Mouse (Mus musculus): ENCODE measurements around the gene Baz2a. TPM values are rescaled to one million over a fixed set of nuclear protein-coding genes. Genes with fewer than 3 reads are reported as not detected.

The Baz2a gene
- polyA plus RNA-seq, 1 experiment from 2014 or later = 10.9 TPM

DNA sequence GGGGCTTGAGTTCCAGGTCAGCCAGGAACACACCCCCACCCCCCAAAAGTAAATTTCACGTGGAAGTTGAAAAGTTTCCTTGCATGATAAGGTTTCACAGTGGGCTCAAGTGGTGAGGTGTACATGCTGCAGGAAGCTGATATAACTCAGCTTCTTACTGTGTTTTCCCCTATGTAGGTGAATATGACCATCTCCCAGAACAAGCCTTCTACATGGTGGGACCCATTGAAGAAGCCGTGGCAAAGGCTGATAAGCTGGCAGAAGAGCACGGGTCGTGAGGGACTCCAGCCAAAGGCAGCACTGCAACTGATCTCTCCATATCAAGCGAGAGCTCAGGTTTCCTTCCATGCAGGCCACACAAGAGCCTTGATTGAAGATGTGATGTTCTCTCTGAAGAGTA lies 1.5 kb upstream of the Baz2a start:
- WGBS = 54% methylated on average over 5 of the region's 5 CpGs
- H3K4me2 ChIP-seq (replicated peaks; ENCODE audit: low read depth, low read length) = no peak overlapping the region
- H3K27ac ChIP-seq (ENCODE audit: low read length) = no peak overlapping the region; the same call in 1 of the 2 replicates
- H3K9ac ChIP-seq (replicated peaks; ENCODE audit: low read length) = no peak overlapping the region
- no peaks in the 10 kb centered on the region for H3K27me3 ChIP-seq (ENCODE audit: insufficient read depth, low read length)
- no peak overlapping the region for H3K4me3 ChIP-seq (ENCODE audit: low read length)
- peaks cover 41% of the 10 kb centered on the region for H3K4me1 ChIP-seq (ENCODE audit: insufficient read depth, low read length)
- ATAC-seq (ENCODE audit: low FRiP score, low TSS enrichment) = no peak
- no peaks in the 10 kb centered on the region for H3K9me3 ChIP-seq (ENCODE audit: low read length)
- H3K36me3 ChIP-seq (ENCODE audit: insufficient read depth, low read length) = peaks cover 50% of the 10 kb centered on the region

DNA sequence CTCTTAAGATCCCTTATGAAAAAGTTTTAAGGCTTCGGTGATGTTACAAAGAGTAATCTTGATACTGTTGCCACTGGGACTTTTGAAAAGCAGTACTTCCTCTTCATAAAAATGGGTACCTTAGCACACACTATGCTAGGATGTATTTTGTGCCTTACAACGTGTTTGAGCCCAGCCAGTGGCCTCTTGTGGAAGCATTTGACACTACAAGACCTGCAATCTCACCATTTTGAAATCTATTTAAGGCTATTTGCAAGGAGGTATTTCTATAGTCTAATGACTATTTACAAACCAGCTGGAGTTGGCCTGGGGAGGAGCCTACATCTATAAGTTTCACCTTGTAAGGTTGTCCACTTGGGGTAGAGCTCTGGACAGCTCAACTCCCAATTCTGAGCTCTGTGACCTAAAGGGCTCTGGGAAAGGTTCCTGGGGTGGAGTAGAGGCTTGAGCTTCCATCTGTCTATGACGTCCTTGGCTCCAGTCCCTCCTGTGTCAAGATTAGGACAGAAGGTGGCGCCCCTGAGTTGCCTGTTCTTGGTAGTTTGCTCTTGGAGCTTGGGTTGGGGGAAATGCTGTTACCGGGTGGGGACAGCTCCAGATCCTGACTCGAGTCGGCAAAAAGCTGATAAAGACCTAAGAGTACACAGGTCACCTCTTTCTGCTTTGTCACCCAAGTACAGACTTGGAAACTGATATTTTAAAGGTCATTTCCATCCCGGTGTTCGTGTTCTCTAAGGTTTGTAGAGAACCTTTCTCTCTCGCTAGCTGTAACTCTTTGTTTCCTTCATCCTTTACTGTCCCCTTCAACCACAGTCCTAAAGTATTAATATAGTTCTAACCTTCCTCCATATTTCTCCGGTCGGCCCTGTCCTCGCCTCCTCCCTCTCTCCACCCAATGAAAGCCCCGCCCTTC lies 470 bp upstream of the Baz2a start:
- H3K27ac ChIP-seq (ENCODE audit: low read length) = peak overlapping the region; percentile 99
- H3K4me2 ChIP-seq (replicated peaks; ENCODE audit: low read depth, low read length) = peak overlapping the region; percentile 86
- H3K36me3 ChIP-seq (ENCODE audit: insufficient read depth, low read length) = peaks cover 40% of the 10 kb centered on the region
- peak; percentile 29 for ATAC-seq (ENCODE audit: low FRiP score, low TSS enrichment)
- peaks cover 41% of the 10 kb centered on the region for H3K4me1 ChIP-seq (ENCODE audit: insufficient read depth, low read length)
- H3K27me3 ChIP-seq (ENCODE audit: insufficient read depth, low read length) = no peaks in the 10 kb centered on the region
- H3K9ac ChIP-seq (replicated peaks; ENCODE audit: low read length) = peak overlapping the region; percentile 86
- 6% methylated on average over 14 of the region's 14 CpGs for WGBS
- peak overlapping the region; percentile 79 for H3K4me3 ChIP-seq (ENCODE audit: low read length)
- H3K9me3 ChIP-seq (ENCODE audit: low read length) = no peaks in the 10 kb centered on the region

DNA sequence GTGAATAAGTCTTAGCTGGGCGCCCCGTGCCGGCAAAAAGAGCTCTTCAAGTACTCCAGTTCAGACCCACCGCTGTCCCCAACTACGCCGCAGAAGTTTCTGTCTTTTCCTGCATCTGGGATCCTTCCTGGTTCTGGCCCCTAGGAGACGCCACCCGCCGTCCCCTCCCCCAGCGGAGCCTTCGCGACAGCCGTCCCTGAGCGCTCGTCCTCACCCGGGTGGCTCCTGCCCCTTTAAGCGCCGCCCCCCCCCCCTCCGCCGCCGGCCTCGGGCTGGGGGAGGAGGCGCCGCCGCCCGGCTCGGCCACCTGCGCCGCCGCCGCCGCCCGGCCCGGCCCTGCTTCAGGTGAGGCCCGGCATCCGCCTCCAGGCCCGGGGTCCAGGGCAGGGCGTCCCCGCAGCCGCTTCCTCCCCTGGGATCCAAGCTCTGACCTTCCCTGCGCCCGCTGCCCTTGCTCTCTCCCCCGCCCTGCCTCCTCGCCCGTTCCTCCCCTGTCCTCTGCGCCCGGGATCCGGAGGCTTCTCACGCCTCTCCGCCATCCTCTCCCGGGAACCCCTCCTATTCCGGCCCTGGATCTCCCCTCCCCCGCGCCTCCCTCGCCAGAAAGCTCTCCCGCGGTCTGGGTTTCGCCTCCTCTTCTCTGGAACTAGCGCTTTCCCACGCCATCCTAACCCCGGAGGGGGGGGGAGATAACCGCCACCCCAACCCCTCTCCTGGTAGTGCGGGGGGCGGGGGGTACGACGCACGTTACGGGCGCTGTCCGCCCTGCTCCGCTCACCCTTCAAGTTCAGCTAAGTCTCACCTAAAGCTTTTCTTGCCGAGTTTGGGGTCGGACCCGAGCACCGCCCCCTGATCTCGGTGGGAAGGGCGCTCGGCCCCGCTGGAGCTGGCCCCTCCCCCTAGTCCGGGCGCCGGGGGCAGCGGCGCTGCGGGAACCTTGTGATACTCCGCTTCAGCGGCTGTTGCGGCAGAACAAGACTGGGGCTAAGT lies 1.4 kb downstream of the Baz2a start:
- ATAC-seq (ENCODE audit: low FRiP score, low TSS enrichment) = peak; percentile 57
- H3K9ac ChIP-seq (replicated peaks; ENCODE audit: low read length) = peak overlapping the region; percentile 86
- H3K4me3 ChIP-seq (ENCODE audit: low read length) = peak overlapping the region; percentile 79
- H3K9me3 ChIP-seq (ENCODE audit: low read length) = no peaks in the 10 kb centered on the region
- H3K27me3 ChIP-seq (ENCODE audit: insufficient read depth, low read length) = no peaks in the 10 kb centered on the region
- WGBS = under 1% methylated on average over 79 of the region's 88 CpGs
- peak overlapping the region; percentile 99 for H3K27ac ChIP-seq (ENCODE audit: low read length)
- peaks cover 23% of the 10 kb centered on the region for H3K36me3 ChIP-seq (ENCODE audit: insufficient read depth, low read length)
- H3K4me1 ChIP-seq (ENCODE audit: insufficient read depth, low read length) = peaks cover 45% of the 10 kb centered on the region
- peak overlapping the region; percentile 86 for H3K4me2 ChIP-seq (replicated peaks; ENCODE audit: low read depth, low read length)

DNA sequence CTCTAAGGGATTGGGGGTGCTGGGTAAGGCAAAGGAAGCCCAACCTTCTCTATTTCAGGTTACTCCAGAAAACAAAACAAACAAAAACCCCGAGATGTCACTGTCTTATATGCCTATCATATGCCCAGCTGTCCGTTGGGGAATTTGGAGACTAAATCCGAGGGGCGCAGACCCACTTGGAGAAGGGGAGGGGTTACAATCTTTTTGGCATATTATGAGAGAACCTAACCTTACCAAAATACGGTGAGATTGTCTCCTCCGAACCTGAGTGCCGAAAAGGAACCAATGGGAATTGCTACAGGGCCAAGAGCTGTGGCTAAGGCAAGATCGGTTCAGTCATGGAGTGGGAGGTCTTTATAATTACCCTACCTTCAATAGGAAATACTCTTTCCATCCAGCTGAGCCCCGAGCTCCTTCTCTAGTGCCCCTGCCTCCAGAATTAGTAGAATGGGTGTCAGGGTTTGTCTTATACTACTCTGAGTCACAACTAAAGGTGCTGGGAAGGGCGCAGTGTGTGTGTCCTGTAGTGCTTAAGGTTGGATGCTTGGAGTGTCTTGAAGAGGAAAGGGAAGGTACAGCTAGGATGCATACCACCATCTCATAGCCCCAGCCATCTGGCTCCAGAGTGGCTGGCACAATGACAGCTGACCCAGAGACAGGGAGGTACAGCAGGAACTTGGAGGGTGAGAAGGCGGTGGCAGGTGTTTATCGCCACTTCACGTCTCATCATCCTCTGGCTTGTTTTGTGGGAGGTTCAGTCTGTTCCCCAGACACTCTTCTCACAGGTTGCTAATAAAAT lies 2.3 kb downstream of the Baz2a start:
- peaks cover 54% of the 10 kb centered on the region for H3K4me1 ChIP-seq (ENCODE audit: insufficient read depth, low read length)
- H3K36me3 ChIP-seq (ENCODE audit: insufficient read depth, low read length) = peaks cover 14% of the 10 kb centered on the region
- peak overlapping the region; percentile 86 for H3K9ac ChIP-seq (replicated peaks; ENCODE audit: low read length)
- 28% methylated on average over 13 of the region's 13 CpGs for WGBS
- peak overlapping the region; percentile 86 for H3K4me2 ChIP-seq (replicated peaks; ENCODE audit: low read depth, low read length)
- ATAC-seq (ENCODE audit: low FRiP score, low TSS enrichment) = no peak
- peak overlapping the region; percentile 79 for H3K4me3 ChIP-seq (ENCODE audit: low read length)
- H3K9me3 ChIP-seq (ENCODE audit: low read length) = no peaks in the 10 kb centered on the region
- peak overlapping the region; percentile 99 for H3K27ac ChIP-seq (ENCODE audit: low read length)
- no peaks in the 10 kb centered on the region for H3K27me3 ChIP-seq (ENCODE audit: insufficient read depth, low read length)

DNA sequence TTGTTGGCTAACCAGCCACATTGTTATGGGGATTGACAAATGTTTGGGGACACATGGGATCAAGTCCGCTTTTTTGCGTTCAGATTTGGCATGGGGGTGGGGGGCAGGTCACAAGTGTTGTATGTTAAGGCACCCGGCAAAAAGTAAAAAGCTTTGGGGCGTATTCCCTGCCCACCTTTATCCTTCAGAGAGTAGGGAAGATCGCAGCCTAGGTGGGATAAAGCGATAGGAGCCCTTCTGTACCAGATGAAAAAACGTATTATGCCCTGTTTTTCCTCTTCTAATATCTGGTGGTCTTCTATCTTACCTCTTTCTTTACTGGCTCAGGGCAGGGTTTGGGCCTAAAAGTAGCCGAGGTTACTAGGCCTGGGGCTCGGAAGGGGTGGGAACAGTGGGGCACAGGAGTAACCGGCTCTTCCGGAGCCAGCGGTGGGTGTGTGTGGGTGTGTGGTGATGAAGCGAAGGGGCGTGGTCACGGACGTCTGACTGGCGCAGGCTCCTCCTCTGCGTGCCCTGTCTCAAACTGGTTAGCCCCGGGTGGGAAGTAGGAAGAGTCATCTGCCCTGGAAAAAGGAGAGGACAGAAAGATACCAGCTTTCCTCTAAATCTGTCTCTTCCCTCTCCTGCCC lies 3.1 kb downstream of the Baz2a start:
- peak overlapping the region; percentile 52 for H3K9ac ChIP-seq (replicated peaks; ENCODE audit: low read length)
- no peaks in the 10 kb centered on the region for H3K27me3 ChIP-seq (ENCODE audit: insufficient read depth, low read length)
- ATAC-seq (ENCODE audit: low FRiP score, low TSS enrichment) = peak; percentile 71
- 12% methylated on average over 19 of the region's 19 CpGs for WGBS
- H3K27ac ChIP-seq (ENCODE audit: low read length) = peak overlapping the region; percentile 99
- no peaks in the 10 kb centered on the region for H3K9me3 ChIP-seq (ENCODE audit: low read length)
- H3K4me3 ChIP-seq (ENCODE audit: low read length) = peak overlapping the region; percentile 79
- peaks cover 54% of the 10 kb centered on the region for H3K4me1 ChIP-seq (ENCODE audit: insufficient read depth, low read length)
- peak overlapping the region; percentile 86 for H3K4me2 ChIP-seq (replicated peaks; ENCODE audit: low read depth, low read length)
- H3K36me3 ChIP-seq (ENCODE audit: insufficient read depth, low read length) = peaks cover 7% of the 10 kb centered on the region

DNA sequence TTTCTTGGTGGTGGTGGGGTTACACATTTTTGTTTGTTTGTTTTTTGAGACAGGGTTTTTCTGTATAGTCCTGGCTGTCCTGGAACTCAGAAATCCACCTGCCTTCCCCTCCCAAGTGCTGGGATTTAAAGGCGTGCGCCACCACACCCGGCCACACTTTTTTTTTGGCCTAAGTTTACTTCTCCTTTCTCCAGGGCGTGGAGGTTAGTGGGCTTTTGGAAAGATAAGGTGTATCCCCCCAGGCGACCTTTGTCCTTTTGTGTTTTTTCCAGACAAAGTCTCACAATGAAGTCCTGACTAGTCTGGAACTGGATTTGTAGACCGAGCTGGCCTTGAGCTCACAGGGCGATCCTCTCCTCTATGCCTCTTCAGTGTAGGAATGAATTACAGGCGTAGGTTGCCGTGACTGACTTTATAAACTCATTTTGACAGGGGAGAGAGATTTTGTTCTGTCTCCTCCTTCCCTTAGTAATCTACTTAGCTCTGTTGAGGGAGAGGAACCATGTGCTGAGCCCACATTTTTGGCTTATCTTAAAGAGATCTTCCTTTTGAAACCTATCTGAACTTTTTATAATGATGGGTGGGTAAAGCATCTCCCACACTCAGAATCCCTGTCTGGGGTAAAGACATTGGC lies 3.7 kb downstream of the Baz2a start:
- H3K4me1 ChIP-seq (ENCODE audit: insufficient read depth, low read length) = peaks cover 54% of the 10 kb centered on the region
- H3K4me3 ChIP-seq (ENCODE audit: low read length) = peak overlapping the region; percentile 79; the same call in 1 of the 2 replicates
- ATAC-seq (ENCODE audit: low FRiP score, low TSS enrichment) = no peak
- 0 out of 2 replicates have a peak overlapping the region, but pooled peaks have one; percentile 31 for H3K9ac ChIP-seq (replicated peaks; ENCODE audit: low read length)
- no peaks in the 10 kb centered on the region for H3K9me3 ChIP-seq (ENCODE audit: low read length)
- peaks cover under 1% of the 10 kb centered on the region; the same call in 1 of the 2 replicates for H3K36me3 ChIP-seq (ENCODE audit: insufficient read depth, low read length)
- 29% methylated on average over 9 of the region's 9 CpGs for WGBS
- no peaks in the 10 kb centered on the region for H3K27me3 ChIP-seq (ENCODE audit: insufficient read depth, low read length)
- peak overlapping the region; percentile 86 for H3K4me2 ChIP-seq (replicated peaks; ENCODE audit: low read depth, low read length)
- H3K27ac ChIP-seq (ENCODE audit: low read length) = peak overlapping the region; percentile 99

DNA sequence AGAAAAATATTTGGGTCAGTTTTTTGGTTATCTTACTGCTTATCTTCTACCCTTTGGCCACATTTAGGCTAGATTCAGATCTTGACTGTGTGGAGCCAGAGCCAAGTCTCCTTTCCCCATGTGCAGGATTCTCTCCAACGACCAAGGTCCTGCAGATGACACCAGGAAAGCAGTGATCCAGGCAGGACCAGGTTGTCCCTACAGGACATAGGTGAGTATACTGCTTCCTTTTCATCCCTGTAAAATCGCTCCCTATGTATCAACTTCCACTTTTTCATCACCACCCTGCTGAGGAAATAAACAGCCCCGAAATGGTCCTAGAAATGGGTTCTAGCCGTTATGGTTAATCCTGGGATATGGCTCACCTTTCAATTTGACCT lies 4.9 kb downstream of the Baz2a start:
- Histone ChIP-seq H3K4me1 (ENCODE audit: insufficient read depth, low read length) (peaks cover 51% of the 10 kb centered on the region), H3K9me3 (ENCODE audit: low read length) (no peaks in the 10 kb centered on the region), H3K36me3 (ENCODE audit: insufficient read depth, low read length) (no peaks in the 10 kb centered on the region), H3K9ac (replicated peaks; ENCODE audit: low read length) (no peak overlapping the region), H3K27ac (ENCODE audit: low read length) (no peak overlapping the region), H3K4me3 (ENCODE audit: low read length) (peak overlapping the region; percentile 99), H3K4me2 (replicated peaks; ENCODE audit: low read depth, low read length) (peak overlapping the region; percentile 35), H3K27me3 (ENCODE audit: insufficient read depth, low read length) (no peaks in the 10 kb centered on the region)
- WGBS = 22% methylated on average over 4 of the region's 4 CpGs
- ATAC-seq (ENCODE audit: low FRiP score, low TSS enrichment) = no peak

DNA sequence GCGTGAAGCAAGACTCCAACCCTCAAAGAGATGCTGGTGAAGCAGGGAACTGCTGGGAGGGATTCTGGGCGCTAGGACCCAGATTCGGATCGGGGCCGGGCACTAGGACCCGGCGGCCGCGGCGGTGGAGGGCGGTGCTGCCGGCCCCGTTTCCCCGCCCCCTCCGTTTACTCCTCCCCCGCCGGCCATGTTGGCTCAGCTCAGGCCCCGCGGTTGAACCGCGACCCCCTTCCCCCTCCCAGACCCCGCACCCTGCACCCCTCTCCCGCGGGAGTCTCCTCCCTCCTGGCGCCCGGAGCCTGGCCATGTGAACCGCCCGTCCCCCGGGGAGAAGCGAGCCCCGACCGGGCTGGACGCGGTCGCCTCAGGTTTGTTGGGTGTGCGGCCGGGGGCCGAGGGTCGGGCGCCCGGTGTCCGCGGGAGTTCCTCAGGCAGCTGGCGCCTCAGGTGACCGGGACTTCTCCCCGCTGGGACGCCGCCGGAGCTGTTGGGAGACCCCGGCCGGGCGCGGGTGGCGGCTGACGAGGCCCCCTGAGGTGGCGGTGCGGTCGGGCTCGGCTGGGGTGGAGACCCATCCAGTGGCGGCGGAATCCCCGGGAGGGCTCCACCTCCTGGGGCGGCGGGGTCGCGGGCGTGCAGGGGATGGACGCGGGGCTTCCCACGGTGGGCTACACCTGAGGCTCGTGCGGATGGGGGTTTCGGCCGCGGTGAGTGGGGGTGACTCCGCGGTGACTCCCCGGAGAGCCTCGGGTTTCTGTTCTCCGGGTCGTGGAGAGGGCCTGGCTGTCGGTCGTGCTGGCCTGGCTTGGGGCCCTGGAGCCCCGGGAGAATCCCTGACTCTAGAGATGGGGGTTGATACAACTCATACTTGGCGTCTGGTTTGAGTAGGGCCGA lies 5.6 kb downstream of the Baz2a start:
- Histone ChIP-seq H3K36me3 (ENCODE audit: insufficient read depth, low read length) (no peaks in the 10 kb centered on the region), H3K4me2 (replicated peaks; ENCODE audit: low read depth, low read length) (peak overlapping the region; percentile 80), H3K27me3 (ENCODE audit: insufficient read depth, low read length) (no peaks in the 10 kb centered on the region), H3K4me1 (ENCODE audit: insufficient read depth, low read length) (peaks cover 45% of the 10 kb centered on the region), H3K9ac (replicated peaks; ENCODE audit: low read length) (peak overlapping the region; percentile 93), H3K9me3 (ENCODE audit: low read length) (no peaks in the 10 kb centered on the region), H3K27ac (ENCODE audit: low read length) (peak overlapping the region; percentile 75), H3K4me3 (ENCODE audit: low read length) (peak overlapping the region; percentile 99)
- WGBS = under 1% methylated on average over 71 of the region's 86 CpGs
- peak; percentile 69 for ATAC-seq (ENCODE audit: low FRiP score, low TSS enrichment)
